Mouse (Mus musculus): ENCODE results near the gene Cyp2c39. TPM values are rescaled to one million over a fixed set of nuclear protein-coding genes. Genes with fewer than 3 reads are reported as not detected.
"Not testable (repeated sequence)": the region's sequence is repeated elsewhere in the genome, so short reads cannot be mapped to it uniquely, and the experiment has no call there.

Gene Cyp2c39
- not detected in 2 replicates for polyA plus RNA-seq (2016; fragmentation: Nextera tagmentation; extraction: Ambion mirVana)

DNA sequence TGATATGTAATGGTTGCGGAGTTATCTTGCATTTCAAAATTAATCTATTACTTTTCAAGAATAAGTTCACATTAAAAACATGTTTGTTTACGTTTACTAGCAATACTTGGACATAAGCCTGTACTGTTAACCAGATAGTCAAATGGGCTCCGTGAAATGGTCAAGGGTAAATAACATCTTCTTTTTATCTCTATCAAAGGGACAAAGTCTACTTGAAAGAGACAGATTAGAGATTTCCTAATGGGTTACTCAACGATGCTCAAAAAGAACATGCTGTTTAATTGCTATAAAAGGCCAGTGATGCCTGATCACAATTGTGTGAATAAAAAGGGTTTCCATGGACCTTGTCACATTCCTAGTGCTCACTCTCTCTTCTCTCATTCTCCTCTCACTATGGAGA, at the start of gene Cyp2c39:
TSS of gene Cyp2c39 (plus strand) at position 329 of the 400 bp plus-strand sequence.
- no peaks in the 10 kb centered on the region for H3K4me1 ChIP-seq
- no peaks in the 10 kb centered on the region for H3K27me3 ChIP-seq
- no peak within 1 kb of the TSS for H3K9ac ChIP-seq
- H3K9me3 ChIP-seq = 0 out of 2 replicates have a peak, but pooled peaks cover 12% of the 10 kb centered on the region
- 86% methylated on average over 4 of the region's 4 CpGs for WGBS
- no peak within 1 kb of the TSS for H3K27ac ChIP-seq
- no peak within 1 kb of the TSS for H3K4me3 ChIP-seq (replicated peaks)
- ATAC-seq (ENCODE audit: low FRiP score) = no peak
- H3K4me2 ChIP-seq = no peak within 1 kb of the TSS
- H3K36me3 ChIP-seq (replicated peaks) = no peaks in the 10 kb centered on the region

DNA sequence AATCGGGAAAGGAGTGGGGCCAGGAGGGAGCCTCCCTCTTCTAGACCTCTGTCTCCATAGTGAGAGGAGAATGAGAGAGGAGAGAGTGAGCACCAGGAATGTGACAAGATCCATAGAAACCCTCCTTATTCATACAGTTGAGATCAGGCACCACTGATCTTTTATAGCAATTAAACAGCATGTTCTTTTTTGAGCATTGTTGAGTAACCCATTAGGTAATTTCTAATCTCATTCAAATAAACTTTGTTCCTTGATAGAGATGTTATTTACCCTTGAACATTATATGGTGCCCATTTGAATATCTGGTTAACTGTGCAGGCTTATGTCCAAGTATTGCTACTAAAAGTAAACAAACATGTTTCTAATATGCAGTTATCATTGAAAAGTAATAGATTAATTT, 47.7 kb upstream of the Cyp2c39 start, which contains the start of gene Cyp2c38:
TSS of gene Cyp2c38 (minus strand) at position 135 of the 400 bp plus-strand sequence.
- WGBS = 97% methylated on average over 1 of the region's 1 CpGs
- H3K36me3 ChIP-seq (replicated peaks) = no peaks in the 10 kb centered on the region
- H3K9ac ChIP-seq = no peak within 1 kb of the TSS
- no peaks in the 10 kb centered on the region for H3K27me3 ChIP-seq
- H3K27ac ChIP-seq = no peak within 1 kb of the TSS
- H3K4me2 ChIP-seq = no peak within 1 kb of the TSS
- H3K4me3 ChIP-seq (replicated peaks) = no peak within 1 kb of the TSS
- no peak for ATAC-seq (ENCODE audit: low FRiP score)
- no peaks in the 10 kb centered on the region for H3K4me1 ChIP-seq
- no peaks in the 10 kb centered on the region for H3K9me3 ChIP-seq

GRCm38 (mm10) chr19:39463923-39464322, 46.7 kb upstream of the Cyp2c39 start:
- H3K4me1 ChIP-seq = no peaks in the 10 kb centered on the region
- H3K27me3 ChIP-seq = no peaks in the 10 kb centered on the region
- no peak overlapping the region for H3K9ac ChIP-seq
- ATAC-seq (ENCODE audit: low FRiP score) = no peak
- H3K4me3 ChIP-seq (replicated peaks) = no peak overlapping the region
- H3K9me3 ChIP-seq = no peaks in the 10 kb centered on the region
- H3K4me2 ChIP-seq = no peak overlapping the region
- no peaks in the 10 kb centered on the region for H3K36me3 ChIP-seq (replicated peaks)
- H3K27ac ChIP-seq = no peak overlapping the region

DNA sequence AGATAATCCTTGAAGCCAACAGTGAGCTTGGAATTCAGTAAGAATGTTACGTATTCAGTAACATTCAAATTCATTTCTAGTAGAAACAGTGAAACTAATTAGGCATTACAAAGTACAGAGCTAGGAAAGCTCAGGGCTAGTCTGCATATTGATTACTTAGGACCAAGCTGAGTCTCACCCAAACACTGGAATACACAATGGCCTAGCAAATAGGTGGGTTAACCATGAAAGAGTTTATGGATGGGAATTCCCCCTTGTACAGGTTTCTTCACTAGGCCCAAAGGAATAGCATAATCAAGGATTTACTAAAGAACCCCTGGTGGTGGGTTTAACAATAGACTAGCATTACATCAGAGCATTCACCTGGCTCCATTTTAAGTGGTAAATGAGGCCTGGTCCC, 26.7 kb upstream of the Cyp2c39 start:
- H3K4me3 ChIP-seq (replicated peaks); H3K4me2 ChIP-seq; H3K27me3 ChIP-seq; H3K9ac ChIP-seq; H3K27ac ChIP-seq; ATAC-seq (ENCODE audit: low FRiP score); H3K36me3 ChIP-seq (replicated peaks); H3K4me1 ChIP-seq: not testable (repeated sequence)
- WGBS = 85% methylated on average over 1 of the region's 1 CpGs
- peaks cover 20% of the 10 kb centered on the region for H3K9me3 ChIP-seq

GRCm38 (mm10) chr19:39506341-39506740, 4.3 kb upstream of the Cyp2c39 start:
- 0 out of 2 replicates have a peak, but pooled peaks cover 19% of the 10 kb centered on the region for H3K9me3 ChIP-seq
- ATAC-seq (ENCODE audit: low FRiP score) = no peak
- H3K4me1 ChIP-seq = no peaks in the 10 kb centered on the region

DNA sequence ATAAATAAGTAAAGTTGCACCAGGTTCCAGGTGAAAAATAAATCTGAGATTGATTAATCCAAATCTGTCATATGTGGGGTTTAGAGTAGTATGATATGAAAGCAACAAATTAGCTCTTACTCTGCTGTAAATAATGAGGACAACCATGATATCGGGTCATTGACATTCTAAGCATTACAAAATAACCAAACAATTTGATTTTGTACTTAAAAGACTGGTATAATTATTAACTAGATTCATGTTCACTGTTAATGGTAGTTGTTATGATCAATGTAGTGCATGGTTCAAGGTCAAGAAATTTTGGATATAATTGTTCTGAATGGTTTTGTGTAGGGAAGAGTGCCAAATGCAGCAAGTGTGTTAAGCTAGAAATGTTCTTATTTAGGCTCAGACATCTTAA, 1.1 kb upstream of the Cyp2c39 start:
- H3K9me3 ChIP-seq = 0 out of 2 replicates have a peak, but pooled peaks cover 12% of the 10 kb centered on the region
- no peaks in the 10 kb centered on the region for H3K36me3 ChIP-seq (replicated peaks)
- no peak overlapping the region for H3K4me2 ChIP-seq
- no peak for ATAC-seq (ENCODE audit: low FRiP score)
- no peak overlapping the region for H3K27ac ChIP-seq
- WGBS = 69% methylated on average over 1 of the region's 1 CpGs
- no peaks in the 10 kb centered on the region for H3K4me1 ChIP-seq
- H3K9ac ChIP-seq = no peak overlapping the region
- no peaks in the 10 kb centered on the region for H3K27me3 ChIP-seq
- H3K4me3 ChIP-seq (replicated peaks) = no peak overlapping the region

More at GRCm38 (mm10) chr19:39506341-39506740, 4.3 kb upstream of the Cyp2c39 start:
- Histone ChIP-seq H3K9ac (no peak overlapping the region), H3K4me2 (no peak overlapping the region), H3K27ac (no peak overlapping the region), H3K4me3 (replicated peaks) (no peak overlapping the region), H3K36me3 (replicated peaks) (no peaks in the 10 kb centered on the region), H3K27me3 (no peaks in the 10 kb centered on the region)

Other genes starting within 250 kb of the Cyp2c39 start
- not detected in 2 replicates for gene Cyp2c29, start 241.5 kb upstream of the Cyp2c39 start, polyA plus RNA-seq (2016; fragmentation: Nextera tagmentation; extraction: Ambion mirVana)
- not detected in 2 replicates for gene Cyp2c38, start 47.8 kb upstream of the Cyp2c39 start, polyA plus RNA-seq (2016; fragmentation: Nextera tagmentation; extraction: Ambion mirVana)
- gene Cyp2c67, start 138.2 kb downstream of the Cyp2c39 start, polyA plus RNA-seq (2016; fragmentation: Nextera tagmentation; extraction: Ambion mirVana) = not detected in 2 replicates
- gene Cyp2c68, start 230.2 kb downstream of the Cyp2c39 start, polyA plus RNA-seq (2016; fragmentation: Nextera tagmentation; extraction: Ambion mirVana) = not detected in 2 replicates

Measured in forebrain, embryonic 12.5 days (tissue).